Mouse (Mus musculus): ENCODE results near the gene Iqcg.

Iqcg gene

GRCm38 (mm10) chr16:33048686-33049085, 7.3 kb downstream of the Iqcg start:
- no peak for DNase-seq

- DNase-seq: no peak
Observed at GRCm38 (mm10) chr16:33048004-33048403, 8.0 kb downstream of the Iqcg start.

- DNase-seq: no peak
Observed at GRCm38 (mm10) chr16:33043268-33043667, 12.8 kb downstream of the Iqcg start.

GRCm38 (mm10) chr16:33042682-33043081, 13.3 kb downstream of the Iqcg start:
- no peak for DNase-seq

GRCm38 (mm10) chr16:33036006-33036405, 20.0 kb downstream of the Iqcg start:
- no peak for DNase-seq

- DNase-seq: no peak
Observed at GRCm38 (mm10) chr16:33026357-33026756, 29.7 kb downstream of the Iqcg start.

GRCm38 (mm10) chr16:33024456-33025104, 31.4 kb downstream of the Iqcg start:
- no peak for DNase-seq

GRCm38 (mm10) chr16:33023750-33024149, 32.3 kb downstream of the Iqcg start:
- peak; percentile 85 for DNase-seq

GRCm38 (mm10) chr16:33021381-33021780, 34.6 kb downstream of the Iqcg start:
- no peak for DNase-seq

GRCm38 (mm10) chr16:33019117-33019770, 36.8 kb downstream of the Iqcg start:
- DNase-seq: no peak

GRCm38 (mm10) chr16:33017677-33018349, 38.2 kb downstream of the Iqcg start:
- no peak for DNase-seq

GRCm38 (mm10) chr16:33015986-33016385, 40.0 kb downstream of the Iqcg start:
- DNase-seq: no peak

- DNase-seq: no peak
Observed at GRCm38 (mm10) chr16:33015396-33015907, 40.6 kb downstream of the Iqcg start.

GRCm38 (mm10) chr16:33014921-33015320, 41.1 kb downstream of the Iqcg start:
- no peak for DNase-seq

- DNase-seq: no peak
Observed at GRCm38 (mm10) chr16:33013801-33014200, 42.2 kb downstream of the Iqcg start.

GRCm38 (mm10) chr16:33010166-33010565, 45.9 kb downstream of the Iqcg start:
- no peak for DNase-seq

GRCm38 (mm10) chr16:33007436-33007835, 48.6 kb downstream of the Iqcg start:
- no peak for DNase-seq

GRCm38 (mm10) chr16:33006888-33007287, 49.1 kb downstream of the Iqcg start:
- no peak for DNase-seq

- DNase-seq: peak; percentile 28
Observed at GRCm38 (mm10) chr16:33005216-33005615, 50.8 kb downstream of the Iqcg start.

- no peak for DNase-seq
Observed at GRCm38 (mm10) chr16:32992158-32992557, 63.9 kb downstream of the Iqcg start.

- DNase-seq: no peak
Observed at GRCm38 (mm10) chr16:32984631-32985030, 71.4 kb downstream of the Iqcg start.

- no peak for DNase-seq
Observed at GRCm38 (mm10) chr16:32981405-32981804, 74.6 kb downstream of the Iqcg start.

- no peak for DNase-seq
Observed at GRCm38 (mm10) chr16:32980227-32980626, 75.8 kb downstream of the Iqcg start.

GRCm38 (mm10) chr16:32973047-32973446, 83.0 kb downstream of the Iqcg start:
- DNase-seq: no peak
